Mouse (Mus musculus): ENCODE data around the gene Guk1. TPM values are rescaled to one million over a fixed set of nuclear protein-coding genes. Genes with fewer than 3 reads are reported as not detected.
A peak's percentile ranks its signal among the peaks of the same experiment; 100 is the strongest.

Gene Guk1
- polyA plus RNA-seq, 1 experiment from 2014 or later, result 232 TPM

- Histone ChIP-seq H3K27me3 (replicated peaks) (no peaks in the 10 kb centered on the region), H3K4me3 (no peak overlapping the region), H3K4me2 (no peak overlapping the region), H3K4me1 (no peaks in the 10 kb centered on the region), H3K9ac (no peak overlapping the region), H3K9me3 (no peaks in the 10 kb centered on the region), H3K36me3 (replicated peaks) (0 out of 2 replicates have a peak, but pooled peaks cover 17% of the 10 kb centered on the region), H3K27ac (no peak overlapping the region)
- WGBS, result 92% methylated on average over 7 of the region's 7 CpGs
- no peak for ATAC-seq (replicated peaks)
Observed at GRCm38 (mm10) chr11:59154220-59154619, 37.8 kb downstream of the Guk1 start.

GRCm38 (mm10) chr11:59151729-59152128 lies 40.3 kb downstream of the Guk1 start:
- H3K9ac ChIP-seq, result no peak overlapping the region
- H3K9me3 ChIP-seq, result no peaks in the 10 kb centered on the region
- H3K4me2 ChIP-seq, result no peak overlapping the region
- 29% methylated on average over 3 of the region's 3 CpGs for WGBS
- H3K4me3 ChIP-seq, result no peak overlapping the region
- H3K27ac ChIP-seq, result no peak overlapping the region
- H3K36me3 ChIP-seq (replicated peaks), result 0 out of 2 replicates have a peak, but pooled peaks cover 6% of the 10 kb centered on the region
- ATAC-seq (replicated peaks), result no peak
- H3K27me3 ChIP-seq (replicated peaks), result no peaks in the 10 kb centered on the region
- no peaks in the 10 kb centered on the region for H3K4me1 ChIP-seq

GRCm38 (mm10) chr11:59149302-59149701 lies 42.7 kb downstream of the Guk1 start:
- Histone ChIP-seq H3K27ac (no peak overlapping the region), H3K9ac (no peak overlapping the region), H3K9me3 (no peaks in the 10 kb centered on the region), H3K4me2 (no peak overlapping the region), H3K36me3 (replicated peaks) (no peaks in the 10 kb centered on the region), H3K4me1 (no peaks in the 10 kb centered on the region), H3K4me3 (no peak overlapping the region), H3K27me3 (replicated peaks) (no peaks in the 10 kb centered on the region; the same call in 1 of the 2 replicates)
- WGBS, result 67% methylated on average over 3 of the region's 3 CpGs
- no peak for ATAC-seq (replicated peaks)

- 85% methylated on average over 5 of the region's 5 CpGs for WGBS
- Histone ChIP-seq H3K9me3 (no peaks in the 10 kb centered on the region), H3K27ac (no peak overlapping the region), H3K27me3 (replicated peaks) (no peaks in the 10 kb centered on the region; the same call in none of the 2 replicates), H3K4me3 (no peak overlapping the region), H3K9ac (no peak overlapping the region), H3K4me1 (no peaks in the 10 kb centered on the region), H3K4me2 (no peak overlapping the region), H3K36me3 (replicated peaks) (no peaks in the 10 kb centered on the region)
- no peak for ATAC-seq (replicated peaks)
Observed at GRCm38 (mm10) chr11:59142962-59143361, 49.0 kb downstream of the Guk1 start.

DNA sequence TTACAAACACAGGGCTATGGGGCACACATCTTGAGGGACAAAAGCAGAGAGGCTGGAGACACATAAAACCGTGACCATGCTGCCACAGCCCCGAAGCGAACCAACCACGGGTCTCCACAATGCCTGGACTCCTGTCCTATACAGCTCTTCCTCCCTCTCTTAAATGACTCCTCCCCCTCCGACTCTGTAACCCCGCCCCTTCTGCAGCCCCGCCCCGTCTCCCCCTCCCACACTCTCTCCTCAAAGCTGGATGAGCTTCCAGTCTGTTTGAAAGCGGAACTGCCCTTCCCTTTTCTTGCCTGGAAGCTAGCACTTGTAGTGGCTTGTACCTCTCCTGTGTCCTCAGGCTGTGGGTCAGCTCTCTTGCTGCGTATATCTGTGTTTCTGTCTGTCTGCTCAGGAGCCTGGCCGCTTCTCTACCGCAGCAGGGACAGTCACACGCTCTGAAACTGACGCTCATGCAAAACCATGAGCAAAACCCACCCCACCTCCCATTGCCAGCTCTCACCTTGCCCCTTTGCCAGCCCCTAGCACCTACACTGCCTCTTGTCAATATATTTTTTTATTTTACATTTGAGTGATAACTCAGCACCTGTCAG lies 50.1 kb downstream of the Guk1 start:
- no peak overlapping the region for H3K9ac ChIP-seq
- no peaks in the 10 kb centered on the region for H3K9me3 ChIP-seq
- no peaks in the 10 kb centered on the region for H3K36me3 ChIP-seq (replicated peaks)
- no peaks in the 10 kb centered on the region for H3K4me1 ChIP-seq
- no peak overlapping the region for H3K4me3 ChIP-seq
- 11% methylated on average over 14 of the region's 14 CpGs for WGBS
- peaks cover 9% of the 10 kb centered on the region for H3K27me3 ChIP-seq (replicated peaks)
- ATAC-seq (replicated peaks), result no peak
- peak overlapping the region; percentile 21; the same call in 1 of the 2 replicates for H3K4me2 ChIP-seq
- no peak overlapping the region for H3K27ac ChIP-seq

DNA sequence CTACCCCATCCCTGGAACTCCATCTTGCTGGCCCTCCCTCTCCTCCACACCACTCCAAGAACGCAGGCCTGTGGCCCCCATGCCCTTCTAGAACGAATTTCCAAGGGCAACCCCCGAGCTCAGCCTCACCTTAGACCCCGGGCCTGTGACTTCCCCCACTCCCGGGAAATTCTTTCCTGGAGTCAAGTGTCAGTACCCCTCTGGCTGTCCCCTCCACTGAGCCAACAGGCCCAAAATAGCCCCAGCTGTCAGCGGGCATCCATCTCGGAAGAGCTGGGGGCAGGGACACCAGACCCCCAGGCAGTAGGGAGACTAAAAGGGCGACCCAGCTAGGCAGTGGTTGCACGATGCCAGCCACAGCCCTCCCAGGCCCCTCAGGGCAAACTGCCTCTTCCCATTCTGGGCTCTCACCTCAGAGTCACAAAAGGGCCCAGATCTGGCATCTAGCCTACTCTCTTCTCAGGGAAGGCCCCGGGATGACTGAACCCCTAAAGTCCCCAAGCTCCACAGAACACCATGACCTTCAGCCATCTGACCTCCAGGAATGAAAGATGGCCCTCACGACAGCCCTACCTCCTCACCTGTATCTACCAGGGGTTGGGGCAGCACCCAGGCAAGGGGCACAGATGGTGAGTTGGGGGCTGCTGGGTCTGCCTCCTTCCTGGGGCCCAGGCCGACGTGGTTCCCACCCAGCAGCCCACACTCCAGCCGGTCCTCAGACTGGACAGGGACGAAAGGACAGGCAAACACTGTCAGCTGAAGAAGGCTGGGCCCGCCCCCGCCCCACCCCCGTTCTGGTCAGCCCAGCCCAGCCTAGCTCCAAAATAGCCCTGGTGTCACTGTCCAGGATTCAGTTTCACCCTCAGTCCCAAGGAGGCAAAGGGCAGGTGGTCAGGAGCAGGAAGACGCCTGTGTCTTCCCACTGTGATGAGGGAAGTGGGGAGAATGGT lies 53.2 kb downstream of the Guk1 start:
- no peak overlapping the region for H3K4me3 ChIP-seq
- no peak overlapping the region for H3K4me2 ChIP-seq
- H3K27me3 ChIP-seq (replicated peaks), result peaks cover 39% of the 10 kb centered on the region
- no peak for ATAC-seq (replicated peaks)
- H3K9me3 ChIP-seq, result no peaks in the 10 kb centered on the region
- peaks cover 9% of the 10 kb centered on the region; the same call in 1 of the 2 replicates for H3K4me1 ChIP-seq
- H3K27ac ChIP-seq, result no peak overlapping the region
- H3K9ac ChIP-seq, result no peak overlapping the region
- H3K36me3 ChIP-seq (replicated peaks), result no peaks in the 10 kb centered on the region
- 73% methylated on average over 19 of the region's 19 CpGs for WGBS

DNA sequence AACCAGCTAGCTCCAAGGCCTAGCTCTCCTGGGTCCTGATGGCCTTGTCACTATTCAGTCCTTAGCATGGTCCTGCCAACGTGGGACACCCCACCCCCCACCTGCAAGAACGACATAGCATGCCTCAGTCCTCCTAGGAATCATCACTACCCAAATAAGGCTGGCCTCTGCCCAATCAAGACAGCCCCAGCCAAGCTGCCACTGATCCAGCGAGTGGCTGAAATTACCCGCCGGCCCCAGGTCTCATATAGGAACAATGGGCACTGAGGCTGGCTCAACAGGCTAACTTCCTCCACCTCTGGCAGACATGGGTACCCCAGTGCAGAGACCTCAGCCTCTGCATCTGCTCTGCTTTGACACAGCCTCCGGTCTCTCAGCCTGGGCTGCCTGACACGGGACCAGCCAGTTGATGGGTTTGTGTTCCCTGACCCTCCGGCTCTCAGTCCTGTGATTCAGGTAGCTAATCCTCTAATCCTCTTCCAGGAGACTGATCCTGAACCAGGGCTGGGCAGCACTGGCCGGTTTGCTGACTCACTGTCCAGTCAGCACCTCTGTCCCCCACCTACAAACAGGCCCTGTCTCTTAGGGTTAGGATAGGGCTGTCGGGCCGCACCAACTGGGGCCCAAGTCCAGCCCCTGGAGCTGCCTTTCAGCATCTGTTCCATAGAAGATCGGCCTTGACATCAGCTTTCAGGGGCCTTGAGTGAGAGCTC lies 54.9 kb downstream of the Guk1 start:
- H3K9me3 ChIP-seq, result no peaks in the 10 kb centered on the region
- ATAC-seq (replicated peaks), result no peak
- WGBS, result 46% methylated on average over 12 of the region's 12 CpGs
- no peaks in the 10 kb centered on the region for H3K36me3 ChIP-seq (replicated peaks)
- H3K27me3 ChIP-seq (replicated peaks), result peaks cover 52% of the 10 kb centered on the region
- H3K27ac ChIP-seq, result no peak overlapping the region
- H3K4me2 ChIP-seq, result no peak overlapping the region
- no peak overlapping the region for H3K9ac ChIP-seq
- H3K4me3 ChIP-seq, result no peak overlapping the region
- peaks cover 9% of the 10 kb centered on the region; the same call in 1 of the 2 replicates for H3K4me1 ChIP-seq

GRCm38 (mm10) chr11:59135904-59136452 lies 56.0 kb downstream of the Guk1 start, which contains the start of gene Obscn:
Obscn (minus strand) TSS chr11:59136402.
- Histone ChIP-seq H3K4me3 (peak within 1 kb of the TSS; percentile 33), H3K27ac (no peak within 1 kb of the TSS), H3K4me2 (peak within 1 kb of the TSS; percentile 56), H3K27me3 (replicated peaks) (peaks cover 56% of the 10 kb centered on the region), H3K4me1 (peaks cover 9% of the 10 kb centered on the region; the same call in 1 of the 2 replicates), H3K9ac (0 out of 2 replicates have a peak within 1 kb of the TSS, but pooled peaks have one; percentile 12), H3K36me3 (replicated peaks) (no peaks in the 10 kb centered on the region), H3K9me3 (no peaks in the 10 kb centered on the region)
- 20% methylated on average over 44 of the region's 44 CpGs for whole genome bisulfite sequencing
- ATAC-seq (replicated peaks), result no peak

DNA sequence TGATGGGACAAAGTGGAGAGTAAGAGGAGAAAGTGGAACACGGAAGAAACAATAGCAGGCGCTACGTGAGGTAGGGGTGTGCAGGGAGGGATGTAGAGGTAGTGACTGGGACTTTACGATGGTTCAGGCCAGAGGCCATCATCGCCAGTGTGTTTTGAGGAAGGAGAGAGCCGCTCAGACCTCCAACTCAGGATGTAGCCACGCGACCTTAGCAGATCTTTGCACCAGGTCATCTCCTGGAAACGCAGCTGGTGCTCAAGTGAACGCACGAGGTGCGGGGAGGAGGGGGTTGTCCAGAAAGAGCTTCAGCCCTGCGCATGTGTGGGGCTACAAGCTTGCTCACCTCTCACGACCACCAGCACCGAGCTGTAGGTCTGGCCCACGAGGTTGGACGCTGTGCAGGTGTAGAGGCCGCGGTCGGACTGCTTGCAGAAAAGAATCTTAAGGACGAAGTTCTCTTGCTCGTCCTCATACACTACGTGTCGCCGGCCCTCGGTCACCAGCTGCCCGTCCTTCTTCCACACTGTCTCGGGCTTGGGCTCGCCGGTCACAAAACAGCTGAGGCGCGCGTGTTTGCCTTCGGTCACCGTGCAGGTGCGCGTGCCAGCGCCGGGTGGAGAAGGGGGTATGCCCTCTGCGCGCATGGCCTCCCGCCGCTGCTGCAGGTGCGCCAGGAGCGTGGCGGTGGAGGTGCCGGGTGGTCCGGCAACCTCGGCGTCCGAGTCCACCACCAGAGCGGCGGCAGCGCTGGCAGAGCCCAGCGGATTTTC lies 56.8 kb downstream of the Guk1 start:
- H3K27me3 ChIP-seq (replicated peaks), result peaks cover 56% of the 10 kb centered on the region
- peak overlapping the region; percentile 33 for H3K4me3 ChIP-seq
- H3K27ac ChIP-seq, result no peak overlapping the region
- peaks cover 9% of the 10 kb centered on the region; the same call in 1 of the 2 replicates for H3K4me1 ChIP-seq
- 7% methylated on average over 55 of the region's 55 CpGs for WGBS
- 0 out of 2 replicates have a peak overlapping the region, but pooled peaks have one; percentile 12 for H3K9ac ChIP-seq
- no peaks in the 10 kb centered on the region for H3K9me3 ChIP-seq
- no peak for ATAC-seq (replicated peaks)
- H3K4me2 ChIP-seq, result peak overlapping the region; percentile 56
- H3K36me3 ChIP-seq (replicated peaks), result no peaks in the 10 kb centered on the region

- Histone ChIP-seq H3K27me3 (replicated peaks) (peaks cover 56% of the 10 kb centered on the region), H3K4me3 (peak overlapping the region; percentile 8), H3K9ac (no peak overlapping the region), H3K27ac (no peak overlapping the region), H3K9me3 (no peaks in the 10 kb centered on the region), H3K36me3 (replicated peaks) (no peaks in the 10 kb centered on the region), H3K4me2 (peak overlapping the region; percentile 24), H3K4me1 (peaks cover 9% of the 10 kb centered on the region; the same call in 1 of the 2 replicates)
- ATAC-seq (replicated peaks), result 0 out of 2 replicates have a peak, but pooled peaks have one; percentile 45
- WGBS, result 8% methylated on average over 34 of the region's 35 CpGs
Observed at GRCm38 (mm10) chr11:59134373-59134997, 57.5 kb downstream of the Guk1 start.
